Mouse (Mus musculus): ENCODE data around the gene Btbd16.

Btbd16 gene

DNA sequence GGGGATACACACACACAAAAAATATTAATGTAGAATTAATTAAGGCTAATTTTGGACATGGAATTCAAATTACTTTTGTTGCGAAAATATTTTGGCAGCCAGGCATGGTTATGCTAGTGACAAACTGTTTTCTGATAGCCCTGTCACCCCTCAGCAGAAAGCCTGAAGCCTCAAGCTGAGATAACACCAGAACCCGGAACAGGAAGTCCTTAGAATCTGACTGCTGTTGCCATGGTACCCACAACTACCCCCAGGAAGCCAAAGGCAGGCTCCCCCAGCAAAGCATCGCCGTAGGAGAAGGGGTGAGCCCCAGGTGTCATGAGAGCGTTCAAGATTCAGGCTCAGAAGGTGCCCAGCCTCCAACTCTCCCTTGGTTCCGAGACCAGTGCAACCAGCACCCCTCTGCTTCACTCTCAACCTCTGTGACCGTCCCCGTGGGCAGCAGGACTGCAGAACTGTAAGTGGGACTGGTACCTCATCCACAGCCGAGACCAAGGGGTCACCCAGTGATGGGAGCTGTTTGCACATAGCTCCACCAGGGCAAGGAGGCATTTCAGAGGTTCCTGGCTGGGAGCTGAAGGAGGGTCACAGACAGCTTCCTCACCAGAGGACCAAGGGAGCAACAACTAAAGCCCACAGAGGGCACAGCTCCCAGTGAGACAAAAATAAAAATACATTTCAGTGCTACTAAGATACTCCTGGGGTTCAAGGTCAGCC is at the start of gene Btbd16:
Gene Btbd16 (plus strand): TSS at position 156 of the 717 bp plus-strand sequence.
- no peak for DNase-seq (ENCODE audit: low spot score)

DNA sequence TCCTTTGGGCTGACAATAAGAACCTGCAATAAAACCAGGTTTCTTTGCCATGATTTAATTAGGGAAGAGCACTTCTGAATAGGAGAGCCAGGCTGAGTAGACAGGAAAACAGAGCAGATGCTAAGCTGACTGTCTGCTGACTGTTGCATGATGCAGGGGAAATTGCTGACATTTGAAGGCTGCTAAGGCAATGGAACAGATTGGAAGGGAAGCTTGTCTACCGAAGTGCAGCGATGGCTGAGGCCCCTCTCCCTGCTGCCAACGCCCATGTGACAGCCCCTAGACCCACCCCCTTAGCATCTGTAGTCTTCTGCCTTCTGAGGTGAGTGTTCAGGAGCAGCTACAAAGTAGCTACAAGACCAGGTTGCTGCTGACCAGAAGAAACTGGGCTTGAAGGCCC is 47.7 kb upstream of the Btbd16 start:
- DNase-seq (ENCODE audit: low spot score) = no peak

DNA sequence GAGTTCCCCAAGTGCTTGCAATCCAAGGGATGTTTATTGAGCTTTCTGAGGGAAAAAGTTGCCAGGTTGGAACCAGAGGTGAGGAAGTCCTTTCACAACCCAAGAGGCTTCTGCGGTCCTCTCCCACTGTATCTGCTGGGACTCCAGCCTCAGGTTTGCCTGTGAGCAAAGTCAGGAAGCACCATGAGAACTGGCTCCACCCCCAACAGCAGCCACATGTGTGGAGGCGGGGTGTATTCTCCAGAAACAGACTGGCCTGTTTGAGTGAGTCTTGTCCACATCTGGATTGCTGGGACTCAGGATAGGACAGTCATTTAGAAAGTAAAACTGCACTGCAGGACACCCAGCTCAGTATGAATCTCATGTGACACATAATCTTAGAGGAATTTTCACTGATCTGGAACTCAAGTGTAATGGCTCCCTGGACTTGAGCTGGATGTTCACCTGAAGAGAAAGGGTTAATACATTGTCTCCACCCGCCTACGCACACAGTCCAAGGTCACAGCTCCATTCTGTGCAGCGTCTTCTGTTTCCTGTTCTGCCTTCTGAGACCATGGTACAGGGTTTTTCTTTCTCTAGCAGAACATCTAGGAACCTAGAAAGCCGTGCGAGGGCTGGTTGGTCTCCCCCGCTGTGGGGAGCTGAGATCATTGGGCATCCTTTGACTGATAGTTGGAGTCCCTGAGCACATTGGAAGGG is 47.0 kb upstream of the Btbd16 start:
- no peak for DNase-seq (ENCODE audit: low spot score)

DNA sequence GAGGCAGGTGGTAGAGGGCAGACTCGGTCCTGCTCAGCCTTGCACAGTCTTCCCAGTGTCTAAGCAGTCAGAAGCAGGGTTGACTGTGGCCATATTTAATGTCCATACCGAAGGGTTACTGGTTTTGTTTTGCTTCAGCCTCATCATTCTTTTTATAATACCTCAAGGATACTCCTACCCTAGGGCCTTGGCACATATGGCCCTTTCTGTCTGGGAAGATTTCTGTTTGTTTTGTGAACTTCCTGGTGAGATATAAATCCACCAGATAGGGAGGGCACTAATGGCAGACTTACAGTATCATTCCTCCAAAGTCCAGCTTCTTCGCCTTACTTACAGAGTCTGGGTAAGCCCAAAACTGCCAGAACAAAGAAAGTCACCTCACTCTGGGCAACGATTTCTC is 46.3 kb upstream of the Btbd16 start:
- no peak for DNase-seq (ENCODE audit: low spot score)

DNA sequence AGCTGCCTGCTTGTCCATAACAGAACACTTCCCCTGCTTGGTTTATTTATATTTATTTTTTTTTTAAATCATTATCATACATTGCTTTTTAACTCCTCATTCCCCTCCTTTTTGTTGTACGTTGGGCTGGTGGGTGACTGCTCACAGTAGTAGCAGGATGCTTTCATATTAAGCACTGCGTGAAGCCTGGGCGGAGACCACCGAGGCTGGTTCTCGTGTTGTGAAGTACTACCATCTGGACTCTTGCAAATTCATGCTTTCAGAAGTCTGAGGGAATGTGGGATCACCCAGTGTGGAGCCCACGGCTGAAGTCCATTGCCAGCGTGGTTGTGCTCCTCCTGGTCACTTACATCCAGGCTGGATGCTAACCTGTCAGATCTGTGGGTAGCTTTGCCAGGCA is 42.1 kb upstream of the Btbd16 start:
- no peak for DNase-seq (ENCODE audit: low spot score)

DNA sequence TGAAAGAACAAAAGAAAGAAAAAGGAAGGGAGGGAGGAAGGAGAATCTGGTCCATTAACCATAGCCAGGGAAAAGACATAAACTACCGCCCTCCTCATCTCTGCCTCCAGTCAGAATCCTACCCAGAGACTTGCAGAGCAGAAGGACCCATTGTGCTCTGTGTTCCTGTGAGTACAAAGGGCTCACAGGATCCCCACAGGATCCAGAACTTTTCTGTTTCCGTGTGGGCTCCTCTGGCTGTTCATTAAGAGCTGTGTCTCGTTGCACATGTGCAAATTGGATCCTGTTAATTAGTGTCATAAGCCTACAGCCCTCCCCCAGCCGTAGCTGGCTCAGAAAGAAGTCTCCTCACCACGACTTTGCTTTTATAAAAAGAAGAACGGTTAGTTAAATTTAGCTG is 41.0 kb upstream of the Btbd16 start:
- no peak for DNase-seq (ENCODE audit: low spot score)

DNA sequence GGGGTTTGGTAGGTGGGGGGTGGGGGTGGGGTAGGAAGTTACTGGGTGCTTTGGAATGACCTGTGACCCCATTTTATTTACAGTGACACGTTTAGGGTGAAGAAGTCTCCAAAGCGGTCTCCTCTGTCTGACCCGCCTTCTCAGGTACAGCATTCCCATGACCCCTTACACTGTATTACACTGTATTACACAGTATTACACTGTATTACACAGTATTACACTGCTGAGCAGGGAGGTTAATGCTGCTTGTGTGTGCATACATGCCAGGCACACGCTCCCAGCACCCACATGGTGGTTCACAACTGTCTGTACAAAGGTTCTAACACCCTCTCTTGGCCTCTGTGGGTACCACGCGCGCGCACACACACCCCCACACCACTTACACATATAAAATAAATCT is 40.4 kb upstream of the Btbd16 start:
- no peak for DNase-seq (ENCODE audit: low spot score)

DNA sequence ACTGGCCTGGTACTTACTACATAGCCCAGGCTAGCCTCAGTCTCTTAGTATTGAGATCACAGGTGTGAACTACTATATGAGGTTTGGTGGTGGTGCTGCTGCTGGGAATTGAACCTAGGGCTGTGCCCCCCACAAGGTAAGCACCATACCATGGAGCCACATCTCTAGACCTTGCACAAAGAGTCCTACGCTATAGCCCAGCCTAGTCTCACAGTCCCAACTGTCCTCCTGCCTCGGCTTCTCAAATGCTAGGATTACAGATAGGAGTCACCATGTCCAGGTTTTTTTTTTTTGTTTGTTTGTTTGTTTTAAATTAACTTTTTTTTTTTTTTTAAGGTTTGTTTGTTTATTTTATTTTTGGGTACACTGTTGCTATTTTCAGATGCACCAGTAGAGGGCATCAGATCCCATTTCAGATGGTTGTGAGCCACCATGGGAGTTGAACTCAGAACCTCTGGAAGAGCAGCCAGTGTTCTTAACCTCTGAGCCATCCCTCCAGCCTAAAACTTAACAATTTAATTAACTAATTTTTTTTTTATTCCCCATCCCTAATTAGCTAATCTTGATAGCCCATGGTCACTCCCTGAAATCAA is 39.6 kb upstream of the Btbd16 start:
- DNase-seq (ENCODE audit: low spot score) = no peak

DNA sequence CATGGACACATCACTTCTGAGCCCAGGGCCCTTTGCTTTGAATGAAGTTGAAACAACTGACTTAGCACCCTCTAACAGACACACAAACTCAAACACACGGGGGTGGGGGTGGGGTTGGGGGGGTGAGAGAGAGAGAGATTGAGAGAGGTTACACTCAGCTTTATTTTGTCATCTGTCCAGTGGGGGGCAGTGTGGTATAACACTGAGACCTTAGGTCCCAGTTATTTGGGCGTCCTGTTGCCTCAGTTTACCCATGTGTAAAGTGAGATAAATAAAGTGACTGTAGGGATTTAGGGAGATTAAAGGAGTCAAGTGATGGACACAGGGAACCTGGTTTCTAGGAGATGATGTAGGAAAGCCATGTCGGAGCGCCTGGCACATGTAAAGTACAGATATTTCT is 32.8 kb upstream of the Btbd16 start:
- DNase-seq (ENCODE audit: low spot score) = no peak

DNA sequence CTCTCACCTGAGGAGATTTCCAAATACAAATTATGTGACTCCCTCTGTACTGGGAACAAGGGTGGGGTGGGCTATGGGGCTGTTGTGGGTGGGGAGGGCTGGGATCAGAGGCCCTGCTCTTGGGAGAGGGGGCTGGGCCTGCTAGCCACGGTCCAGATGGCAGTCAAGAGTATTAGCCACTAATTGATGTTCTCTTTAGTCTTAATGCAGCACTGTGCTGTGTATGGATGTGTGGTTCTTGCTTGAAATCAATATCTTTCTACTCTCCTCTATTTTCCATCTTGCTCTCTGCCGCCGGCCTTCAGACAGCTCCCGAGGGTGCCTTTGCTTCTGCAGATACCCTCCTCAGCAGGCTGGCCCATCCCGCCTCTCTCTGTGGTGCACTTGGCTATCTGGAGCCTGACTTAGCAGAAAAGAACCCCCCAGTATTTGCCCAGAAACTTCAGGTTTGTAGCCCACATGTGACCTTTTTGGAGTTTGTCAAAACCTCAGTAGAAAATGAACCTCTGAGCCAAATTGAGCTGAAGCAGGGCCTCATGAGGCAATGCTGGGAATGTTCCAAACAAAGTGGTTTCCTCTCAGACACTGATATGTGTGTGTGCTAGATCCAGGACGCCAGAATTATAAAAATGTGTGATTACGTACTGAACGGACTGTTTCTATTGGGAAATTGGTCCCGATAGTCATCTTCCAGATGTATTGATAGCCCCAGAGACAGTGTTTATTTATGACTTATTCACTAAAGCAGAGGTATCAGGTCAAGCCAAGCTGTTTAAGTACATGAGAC is 30.4 kb upstream of the Btbd16 start:
- DNase-seq (ENCODE audit: low spot score) = no peak

DNA sequence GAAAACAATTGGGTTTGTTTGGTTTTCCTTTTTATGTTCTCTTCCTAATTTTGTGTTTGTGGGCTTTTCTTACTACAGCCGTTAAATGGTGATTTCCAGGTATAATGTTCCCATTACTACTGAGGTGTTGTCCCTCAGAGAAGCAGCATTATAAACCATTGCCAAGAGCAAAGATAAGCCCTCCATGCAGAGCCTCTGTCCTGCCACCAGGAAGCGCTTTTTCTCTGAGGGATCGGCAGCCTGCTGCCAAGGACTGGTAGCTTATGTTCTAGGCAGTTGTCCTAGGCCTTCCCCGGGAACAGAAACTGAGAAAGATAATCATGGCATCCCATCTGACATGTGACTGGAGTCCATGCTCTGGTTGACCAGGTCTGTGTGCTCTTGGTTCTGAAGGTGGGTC is 24.7 kb upstream of the Btbd16 start:
- DNase-seq (ENCODE audit: low spot score) = no peak

DNA sequence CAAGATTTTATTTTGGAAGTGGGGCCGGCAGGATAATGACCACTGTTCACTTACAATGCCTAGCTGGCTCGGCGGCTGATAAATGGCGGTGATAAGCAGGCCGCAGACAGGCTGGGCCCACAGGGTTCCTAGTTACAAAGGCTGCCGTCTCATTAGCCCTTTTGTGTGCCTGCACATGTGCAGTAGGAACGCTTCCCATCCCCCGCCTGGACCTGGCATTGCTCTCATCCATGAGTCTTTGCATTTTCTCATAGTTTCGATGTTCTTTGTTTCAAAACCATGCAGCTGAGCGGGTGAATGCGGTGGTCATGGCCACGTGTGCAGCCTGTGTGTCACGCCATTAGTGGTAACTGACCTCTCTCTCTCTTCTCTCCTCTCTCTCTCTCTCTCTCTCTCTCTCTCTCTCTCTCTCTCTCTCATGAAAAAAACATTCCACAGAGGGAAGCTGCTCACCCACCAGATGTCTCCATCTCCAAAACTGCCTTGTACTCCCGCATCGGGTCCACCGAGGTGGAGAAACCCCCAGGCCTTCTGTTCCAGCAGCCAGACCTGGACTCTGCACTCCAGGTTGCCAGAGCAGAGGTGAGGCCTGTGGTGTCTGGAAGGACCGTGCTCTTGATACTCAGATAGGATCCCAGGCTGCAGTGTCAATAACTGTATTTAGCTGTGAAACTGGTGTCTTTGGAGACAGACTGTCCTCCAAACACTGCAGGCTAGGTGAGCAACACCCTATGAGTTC is 22.9 kb upstream of the Btbd16 start:
- no peak for DNase-seq (ENCODE audit: low spot score)

DNA sequence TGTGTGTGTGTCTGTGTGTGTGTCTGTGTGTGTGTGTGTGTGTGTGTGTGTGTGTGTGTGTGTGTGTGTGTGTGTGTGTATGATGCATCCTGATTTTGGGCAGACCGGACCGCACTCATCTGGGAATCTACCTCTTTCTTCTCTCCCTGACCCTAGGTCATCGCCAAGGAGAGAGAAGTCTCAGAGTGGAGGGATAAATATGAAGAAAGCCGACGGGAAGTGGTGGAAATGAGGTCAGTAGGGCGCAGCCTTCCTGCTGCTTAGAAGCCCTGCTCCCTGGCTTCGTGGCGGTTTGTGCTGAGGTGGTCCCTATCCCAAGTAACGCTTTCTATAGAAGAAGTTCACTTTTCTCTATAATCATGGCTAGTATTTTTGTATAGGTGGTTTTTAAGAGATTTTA is 22.2 kb upstream of the Btbd16 start:
- no peak for DNase-seq (ENCODE audit: low spot score)

DNA sequence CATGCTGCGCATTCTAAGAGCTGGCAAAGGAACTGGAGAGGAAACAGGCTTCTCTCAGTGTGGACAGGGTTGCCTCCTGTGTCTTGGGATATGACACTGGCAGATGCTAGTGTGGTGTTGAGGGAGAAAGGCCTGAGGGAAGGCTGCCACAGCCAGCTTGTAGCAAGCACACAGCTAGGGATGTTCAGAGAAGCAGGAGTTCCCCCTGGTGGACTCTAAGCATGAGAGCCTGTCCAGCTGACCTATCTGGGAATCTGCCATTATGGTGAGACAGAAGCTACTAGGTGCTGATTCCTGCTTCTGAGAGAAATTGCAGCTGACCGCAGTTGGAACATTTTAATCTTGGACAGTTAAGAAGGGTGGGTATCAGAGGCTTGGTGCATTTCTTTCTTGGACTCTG is 19.1 kb upstream of the Btbd16 start:
- no peak for DNase-seq (ENCODE audit: low spot score)

DNA sequence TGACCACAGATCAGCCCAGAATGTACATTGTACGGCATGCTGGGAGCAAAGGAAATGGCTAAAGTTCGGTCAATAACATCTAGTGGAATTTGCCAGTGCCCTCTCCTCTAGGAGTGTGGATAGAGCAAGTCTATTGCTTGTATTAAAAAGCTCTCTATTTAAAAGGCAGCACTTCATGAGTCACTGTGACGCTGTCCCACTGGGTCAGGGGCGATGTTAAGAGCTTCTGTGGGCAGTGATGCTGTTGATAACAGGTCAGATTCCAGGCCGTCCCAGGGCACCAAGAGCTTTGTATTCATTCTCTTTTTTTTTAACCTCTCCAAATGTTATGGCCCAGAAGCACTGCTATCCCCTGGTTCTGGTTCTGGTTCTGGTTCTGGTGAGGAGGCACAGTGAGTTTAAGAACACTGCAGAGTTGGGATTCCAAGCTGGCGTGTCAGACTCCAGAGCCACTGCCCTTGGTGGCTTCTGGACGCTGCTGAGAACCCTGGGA is 17.5 kb upstream of the Btbd16 start:
- no peak for DNase-seq (ENCODE audit: low spot score)

DNA sequence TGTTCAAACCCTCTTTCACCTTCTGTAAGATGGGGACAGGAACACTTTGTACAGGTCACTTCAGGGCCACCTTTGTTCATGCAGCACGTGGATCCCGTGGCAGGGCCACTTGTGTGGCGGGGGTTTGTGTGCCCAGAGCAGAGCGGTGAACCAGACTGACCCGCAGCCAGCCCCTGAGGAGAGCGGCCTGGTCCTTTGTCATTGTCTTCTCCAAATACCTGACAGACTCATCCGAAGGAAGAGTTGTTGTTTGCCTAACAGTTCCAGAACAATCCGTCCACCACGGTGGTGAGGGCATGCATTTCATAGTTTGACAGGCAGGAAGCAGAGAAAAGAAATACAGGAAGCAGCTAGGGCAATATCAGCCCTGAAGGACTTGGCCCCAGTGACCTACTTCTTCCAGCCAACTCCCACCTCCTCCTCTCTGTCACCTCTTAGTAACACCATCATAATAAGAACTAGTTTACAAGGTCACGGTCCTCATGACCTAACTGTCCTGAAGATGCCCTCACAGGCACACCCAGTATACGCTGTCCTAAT is 16.5 kb upstream of the Btbd16 start:
- no peak for DNase-seq (ENCODE audit: low spot score)

DNA sequence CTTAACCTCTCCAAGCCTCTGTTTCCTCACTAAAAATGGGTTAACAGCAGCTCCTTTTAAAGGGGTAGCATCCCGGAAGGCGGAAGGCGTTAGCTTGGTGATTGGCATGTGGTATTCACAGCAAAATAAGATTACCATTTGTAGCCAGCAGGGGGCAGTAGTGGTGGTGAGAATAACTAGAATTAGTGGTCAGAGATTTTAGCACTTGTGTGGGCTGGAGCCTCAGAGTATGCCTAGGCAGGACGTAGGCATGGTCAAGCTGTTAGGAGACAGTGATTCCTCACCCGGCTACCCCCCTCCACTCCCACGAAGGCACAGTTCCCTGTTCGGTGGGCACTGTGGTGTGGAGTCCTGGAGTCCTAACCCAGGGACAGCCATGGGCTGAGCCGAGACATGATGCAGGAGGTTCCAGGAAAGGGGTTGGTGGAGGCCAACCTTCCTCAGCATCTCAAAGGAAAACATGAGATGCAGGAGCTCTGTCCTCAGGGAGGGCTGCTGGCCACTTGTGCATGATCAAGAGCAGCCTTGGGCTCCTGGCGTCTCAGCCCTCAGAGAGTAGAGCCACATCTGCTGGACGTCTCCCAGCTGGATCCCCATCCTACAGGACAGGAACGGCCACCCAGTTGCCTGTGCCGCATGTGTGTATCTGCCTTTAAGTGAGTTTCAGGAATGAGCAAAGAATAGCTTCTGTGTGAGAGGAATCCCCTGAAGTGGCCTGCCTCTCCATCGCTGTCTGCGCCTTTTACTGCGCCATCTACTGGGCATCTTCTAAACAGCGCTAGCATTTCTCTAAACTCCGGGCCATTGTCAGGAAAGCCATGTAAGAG is 11.6 kb upstream of the Btbd16 start:
- no peak for DNase-seq (ENCODE audit: low spot score)

DNA sequence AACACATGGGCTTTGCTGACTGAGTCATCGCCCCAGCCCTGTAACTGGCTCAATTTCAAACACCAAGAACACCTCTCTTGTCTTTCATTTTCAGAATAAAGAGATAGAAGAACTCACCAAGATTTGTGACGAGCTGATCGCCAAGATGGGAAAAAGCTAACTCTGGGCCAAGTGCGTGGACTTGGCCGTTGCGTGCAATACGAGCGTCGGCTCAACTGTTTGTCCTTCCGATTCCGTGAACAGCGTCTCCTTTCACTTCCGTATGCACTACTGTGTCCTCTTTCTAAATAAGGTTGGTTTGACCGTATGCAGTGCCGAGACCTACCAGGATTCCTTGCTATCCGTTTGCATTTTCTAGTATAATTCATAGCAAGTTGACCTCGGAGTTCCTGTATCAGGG is 9.7 kb upstream of the Btbd16 start:
- no peak for DNase-seq (ENCODE audit: low spot score)

DNA sequence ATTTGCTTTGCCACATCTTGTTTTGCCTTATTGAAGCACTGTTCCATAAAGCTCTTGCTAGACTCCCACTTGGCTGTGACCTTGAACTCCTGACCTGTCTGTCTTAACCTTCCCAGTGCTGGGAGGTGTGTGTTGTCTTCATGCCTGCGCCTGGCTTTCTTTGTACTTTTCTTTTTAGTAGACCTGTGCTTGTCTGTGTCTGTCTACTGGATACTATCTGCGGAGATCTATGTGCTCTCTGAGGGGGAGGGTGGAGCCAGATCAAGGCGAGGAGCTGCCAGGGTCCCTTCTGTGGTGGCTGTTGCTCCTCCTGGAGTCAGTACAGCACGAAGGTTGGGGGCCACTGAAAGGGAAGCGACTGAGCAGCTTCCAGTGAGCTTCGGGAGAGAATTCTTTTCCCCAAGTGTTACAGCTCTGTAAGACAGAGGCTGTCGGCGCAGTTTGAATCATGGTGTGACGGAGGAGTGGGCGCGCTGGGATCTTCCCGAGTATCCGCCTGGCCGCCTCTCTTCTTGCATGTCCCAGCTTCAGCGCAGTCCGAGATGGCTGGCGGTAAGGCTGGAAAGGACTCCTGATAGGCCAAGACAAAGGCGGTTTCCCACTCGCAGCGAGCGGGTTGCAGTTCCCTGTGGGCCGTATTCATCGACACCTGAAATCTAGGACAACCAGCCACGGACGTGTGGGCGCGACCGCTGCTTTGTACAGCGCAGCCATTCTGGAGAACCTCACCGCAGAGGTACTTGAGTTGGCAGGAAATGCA is 7.3 kb upstream of the Btbd16 start:
- no peak for DNase-seq (ENCODE audit: low spot score)

DNA sequence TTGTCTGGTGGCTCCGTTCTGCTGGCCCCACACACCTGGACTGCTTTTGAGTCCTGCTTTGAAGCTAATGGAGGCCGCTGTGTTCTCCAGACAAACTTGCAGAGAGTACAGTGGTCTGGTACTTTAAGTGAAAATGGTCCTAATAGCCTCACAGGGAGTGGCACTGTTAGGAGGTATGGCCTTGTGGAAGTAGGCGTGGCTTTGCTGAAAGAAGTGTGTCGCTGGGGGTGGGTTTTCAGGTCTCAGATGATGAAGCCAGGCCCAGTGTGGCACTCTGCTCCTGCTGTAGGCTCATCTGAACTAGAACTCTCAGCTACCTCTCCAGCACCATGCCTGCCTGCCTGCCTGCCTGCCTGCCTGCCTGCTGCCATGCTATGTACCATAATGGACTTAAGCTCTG is 5.7 kb upstream of the Btbd16 start:
- DNase-seq (ENCODE audit: low spot score) = no peak
